Mouse (Mus musculus): ENCODE measurements around the gene Slc44a4. TPM values are rescaled to one million over a fixed set of nuclear protein-coding genes. Genes with fewer than 3 reads are reported as not detected.
A peak's percentile ranks its signal among the peaks of the same experiment; 100 is the strongest.

Gene Slc44a4
- polyA plus RNA-seq, 1 experiment from 2014 or later = not detected

GRCm38 (mm10) chr17:34885615-34886014 is 28.7 kb upstream of the Slc44a4 start:
- Histone ChIP-seq H3K27ac (ENCODE audit: low read depth, low read length) (no peak overlapping the region), H3K36me3 (ENCODE audit: control insufficient read depth, insufficient read depth, low read length) (no peaks in the 10 kb centered on the region), H3K4me2 (ENCODE audit: low read depth) (no peak overlapping the region), H3K9me3 (ENCODE audit: control insufficient read depth, low read length) (no peaks in the 10 kb centered on the region), H3K27me3 (ENCODE audit: control insufficient read depth, insufficient read depth, low read length) (no peaks in the 10 kb centered on the region; the same call in 1 of the 2 replicates), H3K4me3 (ENCODE audit: low read depth, low read length) (no peak overlapping the region), H3K4me1 (ENCODE audit: control insufficient read depth, insufficient read depth, low read length) (no peaks in the 10 kb centered on the region), H3K9ac (ENCODE audit: low read length) (no peak overlapping the region)
- ATAC-seq (ENCODE audit: insufficient read depth, low FRiP score, low TSS enrichment) (no peak), DNase-seq (ENCODE audit: low spot score) (no peak)
- 91% methylated on average over 3 of the region's 3 CpGs for WGBS

- ATAC-seq (ENCODE audit: insufficient read depth, low FRiP score, low TSS enrichment) = no peak
- no peak overlapping the region for H3K9ac ChIP-seq (ENCODE audit: low read length)
- 84% methylated on average over 5 of the region's 5 CpGs for WGBS
- no peaks in the 10 kb centered on the region for H3K27me3 ChIP-seq (ENCODE audit: control insufficient read depth, insufficient read depth, low read length)
- DNase-seq (ENCODE audit: low spot score) = no peak
- H3K9me3 ChIP-seq (ENCODE audit: control insufficient read depth, low read length) = no peaks in the 10 kb centered on the region
- H3K36me3 ChIP-seq (ENCODE audit: control insufficient read depth, insufficient read depth, low read length) = no peaks in the 10 kb centered on the region
- H3K4me1 ChIP-seq (ENCODE audit: control insufficient read depth, insufficient read depth, low read length) = no peaks in the 10 kb centered on the region
- H3K27ac ChIP-seq (ENCODE audit: low read depth, low read length) = no peak overlapping the region
- no peak overlapping the region for H3K4me2 ChIP-seq (ENCODE audit: low read depth)
- H3K4me3 ChIP-seq (ENCODE audit: low read depth, low read length) = no peak overlapping the region
These were observed 26.3 kb upstream of the Slc44a4 start for GRCm38 (mm10) chr17:34887942-34888341.

GRCm38 (mm10) chr17:34890074-34890743 is 24.1 kb upstream of the Slc44a4 start:
- no peak for DNase-seq (ENCODE audit: low spot score)
- Histone ChIP-seq H3K4me3 (ENCODE audit: low read depth, low read length) (no peak overlapping the region), H3K9me3 (ENCODE audit: control insufficient read depth, low read length) (no peaks in the 10 kb centered on the region), H3K4me1 (ENCODE audit: control insufficient read depth, insufficient read depth, low read length) (peaks cover 2% of the 10 kb centered on the region; the same call in 1 of the 2 replicates), H3K27me3 (ENCODE audit: control insufficient read depth, insufficient read depth, low read length) (no peaks in the 10 kb centered on the region), H3K27ac (ENCODE audit: low read depth, low read length) (no peak overlapping the region), H3K4me2 (ENCODE audit: low read depth) (no peak overlapping the region), H3K9ac (ENCODE audit: low read length) (no peak overlapping the region), H3K36me3 (ENCODE audit: control insufficient read depth, insufficient read depth, low read length) (no peaks in the 10 kb centered on the region)
- no peak for ATAC-seq (ENCODE audit: insufficient read depth, low FRiP score, low TSS enrichment)
- 85% methylated on average over 12 of the region's 12 CpGs for WGBS

GRCm38 (mm10) chr17:34891377-34891776 is 22.9 kb upstream of the Slc44a4 start:
- H3K27me3 ChIP-seq (ENCODE audit: control insufficient read depth, insufficient read depth, low read length) = no peaks in the 10 kb centered on the region
- H3K36me3 ChIP-seq (ENCODE audit: control insufficient read depth, insufficient read depth, low read length) = no peaks in the 10 kb centered on the region
- ATAC-seq (ENCODE audit: insufficient read depth, low FRiP score, low TSS enrichment) (no peak), DNase-seq (ENCODE audit: low spot score) (no peak)
- no peak overlapping the region for H3K4me2 ChIP-seq (ENCODE audit: low read depth)
- H3K4me3 ChIP-seq (ENCODE audit: low read depth, low read length) = no peak overlapping the region
- H3K4me1 ChIP-seq (ENCODE audit: control insufficient read depth, insufficient read depth, low read length) = peaks cover 8% of the 10 kb centered on the region; the same call in 1 of the 2 replicates
- H3K27ac ChIP-seq (ENCODE audit: low read depth, low read length) = no peak overlapping the region
- H3K9me3 ChIP-seq (ENCODE audit: control insufficient read depth, low read length) = no peaks in the 10 kb centered on the region
- no peak overlapping the region for H3K9ac ChIP-seq (ENCODE audit: low read length)
- 95% methylated on average over 2 of the region's 2 CpGs for WGBS

- Histone ChIP-seq H3K9ac (ENCODE audit: low read length) (0 out of 2 replicates have a peak overlapping the region, but pooled peaks have one; percentile 5), H3K9me3 (ENCODE audit: control insufficient read depth, low read length) (no peaks in the 10 kb centered on the region), H3K36me3 (ENCODE audit: control insufficient read depth, insufficient read depth, low read length) (no peaks in the 10 kb centered on the region), H3K4me1 (ENCODE audit: control insufficient read depth, insufficient read depth, low read length) (peaks cover 14% of the 10 kb centered on the region), H3K27me3 (ENCODE audit: control insufficient read depth, insufficient read depth, low read length) (no peaks in the 10 kb centered on the region), H3K27ac (ENCODE audit: low read depth, low read length) (0 out of 2 replicates have a peak overlapping the region, but pooled peaks have one; percentile 0), H3K4me3 (ENCODE audit: low read depth, low read length) (peak overlapping the region; percentile 83; the same call in 1 of the 2 replicates), H3K4me2 (ENCODE audit: low read depth) (no peak overlapping the region; the same call in 1 of the 2 replicates)
- ATAC-seq (ENCODE audit: insufficient read depth, low FRiP score, low TSS enrichment) (no peak), DNase-seq (ENCODE audit: low spot score) (no peak)
- 70% methylated on average over 12 of the region's 12 CpGs for WGBS
These were observed 21.0 kb upstream of the Slc44a4 start for GRCm38 (mm10) chr17:34893072-34893824.

GRCm38 (mm10) chr17:34894074-34894597 is 20.1 kb upstream of the Slc44a4 start:
- peak overlapping the region; percentile 84 for H3K9ac ChIP-seq (ENCODE audit: low read length)
- H3K9me3 ChIP-seq (ENCODE audit: control insufficient read depth, low read length) = no peaks in the 10 kb centered on the region
- no peaks in the 10 kb centered on the region for H3K36me3 ChIP-seq (ENCODE audit: control insufficient read depth, insufficient read depth, low read length)
- peak overlapping the region; percentile 72 for H3K4me2 ChIP-seq (ENCODE audit: low read depth)
- no peaks in the 10 kb centered on the region for H3K27me3 ChIP-seq (ENCODE audit: control insufficient read depth, insufficient read depth, low read length)
- H3K4me1 ChIP-seq (ENCODE audit: control insufficient read depth, insufficient read depth, low read length) = peaks cover 14% of the 10 kb centered on the region
- peak; percentile 81 for ATAC-seq (ENCODE audit: insufficient read depth, low FRiP score, low TSS enrichment)
- WGBS = under 1% methylated on average over 46 of the region's 51 CpGs
- peak overlapping the region; percentile 80 for H3K27ac ChIP-seq (ENCODE audit: low read depth, low read length)
- peak; percentile 96 for DNase-seq (ENCODE audit: low spot score)
- peak overlapping the region; percentile 83 for H3K4me3 ChIP-seq (ENCODE audit: low read depth, low read length)

- H3K9me3 ChIP-seq (ENCODE audit: control insufficient read depth, low read length) = no peaks in the 10 kb centered on the region
- peaks cover 15% of the 10 kb centered on the region for H3K4me1 ChIP-seq (ENCODE audit: control insufficient read depth, insufficient read depth, low read length)
These were observed 19.3 kb upstream of the Slc44a4 start for GRCm38 (mm10) chr17:34894801-34895530.

GRCm38 (mm10) chr17:34895724-34896123 is 18.5 kb upstream of the Slc44a4 start:
- DNase-seq (ENCODE audit: low spot score) (no peak), ATAC-seq (ENCODE audit: insufficient read depth, low FRiP score, low TSS enrichment) (no peak)
- H3K4me3 ChIP-seq (ENCODE audit: low read depth, low read length) = peak overlapping the region; percentile 83
- no peaks in the 10 kb centered on the region for H3K27me3 ChIP-seq (ENCODE audit: control insufficient read depth, insufficient read depth, low read length)
- WGBS = 94% methylated on average over 15 of the region's 15 CpGs
- H3K9ac ChIP-seq (ENCODE audit: low read length) = peak overlapping the region; percentile 84
- H3K27ac ChIP-seq (ENCODE audit: low read depth, low read length) = no peak overlapping the region
- H3K4me2 ChIP-seq (ENCODE audit: low read depth) = peak overlapping the region; percentile 72
- H3K9me3 ChIP-seq (ENCODE audit: control insufficient read depth, low read length) = no peaks in the 10 kb centered on the region
- H3K4me1 ChIP-seq (ENCODE audit: control insufficient read depth, insufficient read depth, low read length) = peaks cover 17% of the 10 kb centered on the region
- H3K36me3 ChIP-seq (ENCODE audit: control insufficient read depth, insufficient read depth, low read length) = no peaks in the 10 kb centered on the region

More at GRCm38 (mm10) chr17:34894801-34895530, 19.3 kb upstream of the Slc44a4 start:
- Histone ChIP-seq H3K36me3 (ENCODE audit: control insufficient read depth, insufficient read depth, low read length) (no peaks in the 10 kb centered on the region), H3K4me2 (ENCODE audit: low read depth) (peak overlapping the region; percentile 72), H3K27me3 (ENCODE audit: control insufficient read depth, insufficient read depth, low read length) (no peaks in the 10 kb centered on the region), H3K9ac (ENCODE audit: low read length) (peak overlapping the region; percentile 84), H3K4me3 (ENCODE audit: low read depth, low read length) (peak overlapping the region; percentile 83), H3K27ac (ENCODE audit: low read depth, low read length) (peak overlapping the region; percentile 80)
- ATAC-seq (ENCODE audit: insufficient read depth, low FRiP score, low TSS enrichment) (peak; percentile 18), DNase-seq (ENCODE audit: low spot score) (peak; percentile 45)
- WGBS = 12% methylated on average over 36 of the region's 51 CpGs
